Mouse (Mus musculus): ENCODE measurements at regions not wholly inside any gene's neighbourhood (a gene's known extent, or its start where the extent isn't known, plus 50 kb on each side); places are given as distances from the start of the nearest gene placed in this dataset.
"Not testable (repeated sequence)": the region's sequence is repeated elsewhere in the genome, so short reads cannot be mapped to it uniquely, and the experiment has no call there.

- Histone ChIP-seq H3K4me3 (ENCODE audit: extremely low read depth, insufficient read depth, insufficient read length) (no peak overlapping the region), H3K36me3 (ENCODE audit: control insufficient read depth, insufficient read depth, low read length) (no peaks in the 10 kb centered on the region), H3K4me1 (ENCODE audit: control insufficient read depth, insufficient read depth, insufficient read length) (no peaks in the 10 kb centered on the region), H3K27me3 (ENCODE audit: control insufficient read depth, insufficient read depth, low read length) (no peaks in the 10 kb centered on the region), H3K27ac (ENCODE audit: insufficient read depth, low read length) (no peak overlapping the region)
- 81% methylated on average over 3 of the region's 3 CpGs for WGBS
- no peak for DNase-seq (ENCODE audit: low read depth in 1 of 2, low spot score in 2 of 2)
- TF ChIP-seq CTCF (IDR thresholded peaks at IDR 0.05; ENCODE audit: extremely low read depth, insufficient read depth, insufficient read length, insufficient replicate concordance) (no peak), POLR2A (IDR thresholded peaks at IDR 0.05; ENCODE audit: low read depth, low read length) (no peak)
These were observed 778.8 kb downstream of the Rab28 start for GRCm38 (mm10) chr5:40929127-40929526.

GRCm38 (mm10) chr5:40920920-40921319, 787.0 kb downstream of the Rab28 start:
- Histone ChIP-seq H3K4me3 (ENCODE audit: extremely low read depth, insufficient read depth, insufficient read length) (no peak overlapping the region), H3K4me1 (ENCODE audit: control insufficient read depth, insufficient read depth, insufficient read length) (no peaks in the 10 kb centered on the region), H3K27me3 (ENCODE audit: control insufficient read depth, insufficient read depth, low read length) (no peaks in the 10 kb centered on the region), H3K36me3 (ENCODE audit: control insufficient read depth, insufficient read depth, low read length) (no peaks in the 10 kb centered on the region), H3K27ac (ENCODE audit: insufficient read depth, low read length) (no peak overlapping the region)
- TF ChIP-seq CTCF (IDR thresholded peaks at IDR 0.05; ENCODE audit: extremely low read depth, insufficient read depth, insufficient read length, insufficient replicate concordance) (no peak), POLR2A (IDR thresholded peaks at IDR 0.05; ENCODE audit: low read depth, low read length) (no peak)
- WGBS = 9% methylated on average over 2 of the region's 2 CpGs
- no peak for DNase-seq (ENCODE audit: low read depth in 1 of 2, low spot score in 2 of 2)

GRCm38 (mm10) chr5:40908803-40909202, 799.2 kb downstream of the Rab28 start:
- TF ChIP-seq CTCF (IDR thresholded peaks at IDR 0.05; ENCODE audit: extremely low read depth, insufficient read depth, insufficient read length, insufficient replicate concordance) = no peak
- no peak for TF ChIP-seq POLR2A (IDR thresholded peaks at IDR 0.05; ENCODE audit: low read depth, low read length)
- Histone ChIP-seq H3K36me3 (ENCODE audit: control insufficient read depth, insufficient read depth, low read length) (no peaks in the 10 kb centered on the region), H3K4me3 (ENCODE audit: extremely low read depth, insufficient read depth, insufficient read length) (no peak overlapping the region), H3K4me1 (ENCODE audit: control insufficient read depth, insufficient read depth, insufficient read length) (no peaks in the 10 kb centered on the region), H3K27me3 (ENCODE audit: control insufficient read depth, insufficient read depth, low read length) (no peaks in the 10 kb centered on the region), H3K27ac (ENCODE audit: insufficient read depth, low read length) (no peak overlapping the region)
- 84% methylated on average over 3 of the region's 3 CpGs for WGBS
- DNase-seq (ENCODE audit: low read depth in 1 of 2, low spot score in 2 of 2) = no peak

- Histone ChIP-seq H3K27me3 (ENCODE audit: control insufficient read depth, insufficient read depth, low read length) (no peaks in the 10 kb centered on the region), H3K27ac (ENCODE audit: insufficient read depth, low read length) (no peak overlapping the region), H3K4me1 (ENCODE audit: control insufficient read depth, insufficient read depth, insufficient read length) (no peaks in the 10 kb centered on the region), H3K36me3 (ENCODE audit: control insufficient read depth, insufficient read depth, low read length) (no peaks in the 10 kb centered on the region), H3K4me3 (ENCODE audit: extremely low read depth, insufficient read depth, insufficient read length) (no peak overlapping the region)
- no peak for TF ChIP-seq CTCF (IDR thresholded peaks at IDR 0.05; ENCODE audit: extremely low read depth, insufficient read depth, insufficient read length, insufficient replicate concordance)
- TF ChIP-seq POLR2A (IDR thresholded peaks at IDR 0.05; ENCODE audit: low read depth, low read length) = no peak
- DNase-seq (ENCODE audit: low read depth in 1 of 2, low spot score in 2 of 2) = no peak
- whole genome bisulfite sequencing = 77% methylated on average over 1 of the region's 1 CpGs
These were observed 806.2 kb downstream of the Rab28 start for GRCm38 (mm10) chr5:40901742-40902141.

- H3K36me3 ChIP-seq (ENCODE audit: control insufficient read depth, insufficient read depth, low read length) = no peaks in the 10 kb centered on the region
- 66% methylated on average over 5 of the region's 5 CpGs for WGBS
These were observed 825.1 kb downstream of the Rab28 start for GRCm38 (mm10) chr5:40882886-40883285.

GRCm38 (mm10) chr5:40877756-40878155, 830.2 kb downstream of the Rab28 start:
- 69% methylated on average over 3 of the region's 3 CpGs for WGBS
- DNase-seq (ENCODE audit: low read depth in 1 of 2, low spot score in 2 of 2) = no peak
- H3K27me3 ChIP-seq (ENCODE audit: control insufficient read depth, insufficient read depth, low read length) = no peaks in the 10 kb centered on the region
- H3K36me3 ChIP-seq (ENCODE audit: control insufficient read depth, insufficient read depth, low read length) = no peaks in the 10 kb centered on the region
- TF ChIP-seq CTCF (IDR thresholded peaks at IDR 0.05; ENCODE audit: extremely low read depth, insufficient read depth, insufficient read length, insufficient replicate concordance) (no peak), POLR2A (IDR thresholded peaks at IDR 0.05; ENCODE audit: low read depth, low read length) (no peak)
- H3K27ac ChIP-seq (ENCODE audit: insufficient read depth, low read length) = no peak overlapping the region
- no peak overlapping the region for H3K4me3 ChIP-seq (ENCODE audit: extremely low read depth, insufficient read depth, insufficient read length)
- no peaks in the 10 kb centered on the region for H3K4me1 ChIP-seq (ENCODE audit: control insufficient read depth, insufficient read depth, insufficient read length)

More at GRCm38 (mm10) chr5:40882886-40883285, 825.1 kb downstream of the Rab28 start:
- no peak overlapping the region for H3K27ac ChIP-seq (ENCODE audit: insufficient read depth, low read length)
- no peak for DNase-seq (ENCODE audit: low read depth in 1 of 2, low spot score in 2 of 2)
- TF ChIP-seq CTCF (IDR thresholded peaks at IDR 0.05; ENCODE audit: extremely low read depth, insufficient read depth, insufficient read length, insufficient replicate concordance) = no peak
- TF ChIP-seq POLR2A (IDR thresholded peaks at IDR 0.05; ENCODE audit: low read depth, low read length) = no peak
- H3K4me3 ChIP-seq (ENCODE audit: extremely low read depth, insufficient read depth, insufficient read length) = no peak overlapping the region
- H3K27me3 ChIP-seq (ENCODE audit: control insufficient read depth, insufficient read depth, low read length) = no peaks in the 10 kb centered on the region
- no peaks in the 10 kb centered on the region for H3K4me1 ChIP-seq (ENCODE audit: control insufficient read depth, insufficient read depth, insufficient read length)

- 91% methylated on average over 7 of the region's 7 CpGs for WGBS
- not testable (repeated sequence) for H3K4me1 ChIP-seq (ENCODE audit: control insufficient read depth, insufficient read depth, insufficient read length); H3K4me3 ChIP-seq (ENCODE audit: extremely low read depth, insufficient read depth, insufficient read length); H3K36me3 ChIP-seq (ENCODE audit: control insufficient read depth, insufficient read depth, low read length); H3K27me3 ChIP-seq (ENCODE audit: control insufficient read depth, insufficient read depth, low read length); H3K27ac ChIP-seq (ENCODE audit: insufficient read depth, low read length); DNase-seq (ENCODE audit: low read depth in 1 of 2, low spot score in 2 of 2)
These were observed 845.6 kb downstream of the Rab28 start for GRCm38 (mm10) chr5:40862349-40862748.
